Mouse (Mus musculus) gastrocnemius, postnatal 10 days (tissue): ENCODE measurements at regions not wholly inside any gene's neighbourhood (a gene's known extent, or its start where the extent isn't known, plus 50 kb on each side); places are given as distances from the start of the nearest gene placed in this dataset.

Experiments used
- DNase-seq: peaks from one replicate; pipeline ENCODE4 v3.0.0; 2021; ENCODE audit warnings: mixed read lengths

GRCm38 (mm10) chrX:99415701-99416100 is 55.4 kb downstream of the Pja1 start:
- DNase-seq: no peak

GRCm38 (mm10) chrX:99410942-99411341 is 60.1 kb downstream of the Pja1 start:
- no peak for DNase-seq

GRCm38 (mm10) chrX:99409858-99410257 is 61.2 kb downstream of the Pja1 start:
- DNase-seq: no peak

- no peak for DNase-seq
Measured at GRCm38 (mm10) chrX:99409331-99409730, 61.7 kb downstream of the Pja1 start.

- DNase-seq: no peak
Measured at GRCm38 (mm10) chrX:99408804-99409203, 62.3 kb downstream of the Pja1 start.

GRCm38 (mm10) chrX:99405843-99406242 is 65.2 kb downstream of the Pja1 start:
- DNase-seq: no peak

GRCm38 (mm10) chrX:99403521-99404149 is 67.4 kb downstream of the Pja1 start:
- DNase-seq: no peak

- DNase-seq: peak; percentile 34
Measured at GRCm38 (mm10) chrX:99402841-99403520, 68.1 kb downstream of the Pja1 start.

GRCm38 (mm10) chrX:99397344-99397743 is 73.7 kb downstream of the Pja1 start:
- DNase-seq: no peak

GRCm38 (mm10) chrX:99396180-99396579 is 74.9 kb downstream of the Pja1 start:
- DNase-seq: no peak

GRCm38 (mm10) chrX:99395067-99395466 is 76.0 kb downstream of the Pja1 start:
- DNase-seq: no peak

- no peak for DNase-seq
Measured at GRCm38 (mm10) chrX:99391628-99392027, 79.4 kb downstream of the Pja1 start.

- DNase-seq: no peak
Measured at GRCm38 (mm10) chrX:99390462-99390838, 80.6 kb downstream of the Pja1 start.

- DNase-seq: no peak
Measured at GRCm38 (mm10) chrX:99389778-99390461, 81.2 kb downstream of the Pja1 start.

- DNase-seq: no peak
Measured at GRCm38 (mm10) chrX:99370711-99371110, 100.4 kb downstream of the Pja1 start.

- peak; percentile 66 for DNase-seq
Measured at GRCm38 (mm10) chrX:99369258-99369900, 101.7 kb downstream of the Pja1 start.

- no peak for DNase-seq
Measured at GRCm38 (mm10) chrX:99364072-99364471, 107.0 kb downstream of the Pja1 start.

- DNase-seq: no peak
Measured at GRCm38 (mm10) chrX:99360095-99360890, 110.8 kb downstream of the Pja1 start.

- DNase-seq: no peak
Measured at GRCm38 (mm10) chrX:99358784-99359183, 112.3 kb downstream of the Pja1 start.

GRCm38 (mm10) chrX:99358051-99358617 is 112.9 kb downstream of the Pja1 start:
- no peak for DNase-seq

GRCm38 (mm10) chrX:99355128-99355527 is 115.9 kb downstream of the Pja1 start:
- DNase-seq: no peak

- DNase-seq: no peak
Measured at GRCm38 (mm10) chrX:99350233-99350632, 120.8 kb downstream of the Pja1 start.
